Mouse (Mus musculus) heart, postnatal 0 days (tissue): ENCODE results near the gene Slc9a7.

Experiments used
- CTCF ChIP-seq: IDR thresholded peaks from 2 replicates; pipeline ENCODE4 v1.5.1; 2016; ENCODE audit warnings: antibody characterized with exemption, control low read depth, low read depth
- EP300 ChIP-seq: IDR thresholded peaks from 2 replicates; pipeline ENCODE4 v1.6.1; 2016; ENCODE audit warnings: antibody characterized with exemption, low read depth

DNA sequence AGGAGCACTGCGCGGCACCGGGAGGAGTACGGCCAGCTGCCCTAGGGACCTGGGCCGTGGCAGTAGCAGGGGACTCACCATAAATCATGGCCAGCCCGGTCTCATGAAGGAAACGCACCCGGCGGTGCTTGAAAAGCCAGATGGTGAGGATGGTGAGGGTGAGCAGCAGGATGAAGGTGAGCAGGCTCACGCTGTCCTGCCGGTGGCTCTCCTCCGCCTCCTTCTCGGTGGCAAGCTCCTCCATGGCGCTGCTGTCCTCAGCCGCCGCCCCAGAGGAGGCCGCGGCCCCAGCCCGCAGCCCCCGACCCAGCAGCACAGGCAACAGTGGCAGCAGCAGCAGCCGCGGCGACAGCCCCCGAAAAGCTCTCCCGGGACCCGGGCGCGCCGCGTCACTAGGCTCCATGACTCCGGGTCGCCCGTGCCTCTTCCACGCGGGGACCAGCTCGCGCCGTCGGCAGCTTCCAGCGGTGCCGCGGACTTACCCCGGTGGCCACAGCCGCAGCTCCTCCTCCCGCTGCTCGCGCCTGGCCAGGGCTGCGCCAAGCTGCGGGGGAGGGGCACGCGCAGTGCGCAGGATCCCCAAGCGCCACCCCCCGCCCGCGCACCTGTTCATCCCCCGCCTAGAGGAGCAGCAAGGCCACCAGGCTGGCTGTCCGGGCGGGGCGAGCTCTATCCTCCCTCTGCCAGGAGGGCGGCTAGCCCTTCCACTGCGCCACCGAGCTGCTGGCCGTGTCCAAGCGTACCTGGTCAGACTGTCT lies at the start of gene Slc9a7:
- TF ChIP-seq CTCF (no peak), EP300 (no peak)
